Mouse (Mus musculus) neural tube, embryonic 14.5 days (tissue): ENCODE measurements around the gene Prss23. TPM values are rescaled to one million over a fixed set of nuclear protein-coding genes. Genes with fewer than 3 reads are reported as not detected.

Experiments used
- ATAC-seq: fragments of 200-750 bp; cut with Nextera tagmentation; 2 replicates; pipeline ENCODE4 v1.8.0; 2017; ENCODE audit warnings: low read depth, mild to moderate bottlenecking, moderate TSS enrichment, moderate library complexity
- H3K27ac ChIP-seq: fragments of 300-500 bp; sonication (generic); 2 replicates; pipeline ENCODE4 v1.5.1; 2014; ENCODE audit warnings: low read depth, mild to moderate bottlenecking, control low read depth, low read length, moderate library complexity, mixed read lengths
- H3K27me3 ChIP-seq: fragments of 300-500 bp; sonication (generic); 2 replicates; pipeline ENCODE4 v1.6.1; 2014; ENCODE audit warnings: low read length; ENCODE audit not compliant: control insufficient read depth, insufficient read depth
- H3K36me3 ChIP-seq: fragments of 300-500 bp; sonication (generic); 2 replicates; pipeline ENCODE4 v1.6.1; 2014; ENCODE audit warnings: low read length, mixed read lengths; ENCODE audit not compliant: control insufficient read depth, insufficient read depth
- H3K4me1 ChIP-seq: fragments of 300-500 bp; sonication (generic); 2 replicates; pipeline ENCODE4 v1.6.1; 2014; ENCODE audit warnings: low read length; ENCODE audit not compliant: control insufficient read depth, insufficient read depth
- H3K4me2 ChIP-seq: fragments of 300-500 bp; sonication (generic); 2 replicates; pipeline ENCODE4 v1.6.1; 2014; ENCODE audit warnings: mild to moderate bottlenecking, low read depth, low read length, control low read depth
- H3K4me3 ChIP-seq: fragments of 300-500 bp; sonication (generic); 2 replicates; pipeline ENCODE4 v1.5.1; 2014; ENCODE audit warnings: low read depth, low read length, control low read depth, mixed read lengths
- H3K9ac ChIP-seq: fragments of 300-500 bp; sonication (generic); replicated peaks from 2 replicates; pipeline ENCODE4 v1.6.1; 2014; ENCODE audit warnings: low read depth, mild to moderate bottlenecking, control low read depth, low read length, mixed read lengths
- H3K9me3 ChIP-seq: fragments of 300-500 bp; sonication (generic); 2 replicates; pipeline ENCODE4 v1.6.1; 2016; ENCODE audit warnings: low read length; ENCODE audit not compliant: control insufficient read depth
- WGBS: fragments of 180-500 bp; shearing (Covaris S2); extraction: QIAGEN DNeasy Blood & Tissue Kit; methylation state at CpG from one replicate; pipeline ENCODE4 v1.1.7; 2014; 5-methylcytosine and 5-hydroxymethylcytosine counted together
- polyA plus RNA-seq: library from polyadenylated mRNA; unstranded; fragments of >200 nt; fragmentation: Nextera tagmentation; extraction: Ambion mirVana; gene quantifications from 2 replicates; pipeline ENCODE4 v1.2.1, GENCODE M21; 2014

Gene Prss23
- polyA plus RNA-seq: 4.5 and 17.8 TPM in 2 replicates

- Histone ChIP-seq H3K4me3 (no peak within 1 kb of the TSS), H3K9me3 (no peaks in the 10 kb centered on the region), H3K36me3 (no peaks in the 10 kb centered on the region), H3K4me1 (no peaks in the 10 kb centered on the region), H3K27ac (no peak within 1 kb of the TSS), H3K4me2 (no peak within 1 kb of the TSS), H3K27me3 (no peaks in the 10 kb centered on the region), H3K9ac (no peak within 1 kb of the TSS)
- WGBS: 80% methylated on average over 16 of the region's 16 CpGs
- ATAC-seq: no peak
These were observed at the start of gene Prss23 for GRCm38 (mm10) chr7:89526731-89527429. Prss23 (minus strand) TSS chr7:89527187.

- H3K36me3 ChIP-seq: no peaks in the 10 kb centered on the region
- WGBS: 95% methylated on average over 3 of the region's 3 CpGs
- no peak for ATAC-seq
- H3K9ac ChIP-seq: no peak overlapping the region
- H3K4me2 ChIP-seq: no peak overlapping the region
- no peak overlapping the region for H3K27ac ChIP-seq
- H3K4me1 ChIP-seq: no peaks in the 10 kb centered on the region
- no peaks in the 10 kb centered on the region for H3K9me3 ChIP-seq
- H3K27me3 ChIP-seq: no peaks in the 10 kb centered on the region
- H3K4me3 ChIP-seq: no peak overlapping the region
These were observed 49.1 kb upstream of the Prss23 start for GRCm38 (mm10) chr7:89576127-89576526.

GRCm38 (mm10) chr7:89564569-89564968, 37.6 kb upstream of the Prss23 start:
- no peak overlapping the region for H3K4me2 ChIP-seq
- H3K36me3 ChIP-seq: no peaks in the 10 kb centered on the region
- no peak overlapping the region for H3K4me3 ChIP-seq
- ATAC-seq: no peak
- no peaks in the 10 kb centered on the region for H3K9me3 ChIP-seq
- no peaks in the 10 kb centered on the region for H3K4me1 ChIP-seq
- no peaks in the 10 kb centered on the region for H3K27me3 ChIP-seq
- no peak overlapping the region for H3K27ac ChIP-seq
- H3K9ac ChIP-seq: no peak overlapping the region
- WGBS: 95% methylated on average over 2 of the region's 2 CpGs

GRCm38 (mm10) chr7:89563501-89563900, 36.5 kb upstream of the Prss23 start:
- no peaks in the 10 kb centered on the region for H3K9me3 ChIP-seq
- H3K4me3 ChIP-seq: no peak overlapping the region
- 94% methylated on average over 2 of the region's 2 CpGs for WGBS
- H3K4me1 ChIP-seq: no peaks in the 10 kb centered on the region
- no peaks in the 10 kb centered on the region for H3K27me3 ChIP-seq
- no peak overlapping the region for H3K27ac ChIP-seq
- H3K36me3 ChIP-seq: no peaks in the 10 kb centered on the region
- H3K9ac ChIP-seq: no peak overlapping the region
- ATAC-seq: no peak
- no peak overlapping the region for H3K4me2 ChIP-seq

GRCm38 (mm10) chr7:89562140-89562539, 35.2 kb upstream of the Prss23 start:
- 83% methylated on average over 2 of the region's 2 CpGs for WGBS
- Histone ChIP-seq H3K9me3 (no peaks in the 10 kb centered on the region), H3K27me3 (no peaks in the 10 kb centered on the region), H3K27ac (no peak overlapping the region), H3K4me2 (no peak overlapping the region), H3K4me3 (no peak overlapping the region), H3K4me1 (no peaks in the 10 kb centered on the region), H3K36me3 (no peaks in the 10 kb centered on the region), H3K9ac (no peak overlapping the region)
- ATAC-seq: no peak

- WGBS: 68% methylated on average over 3 of the region's 3 CpGs
- Histone ChIP-seq H3K27me3 (no peaks in the 10 kb centered on the region), H3K9me3 (no peaks in the 10 kb centered on the region), H3K9ac (no peak overlapping the region), H3K4me1 (no peaks in the 10 kb centered on the region), H3K36me3 (no peaks in the 10 kb centered on the region), H3K4me3 (no peak overlapping the region), H3K4me2 (no peak overlapping the region), H3K27ac (no peak overlapping the region)
- ATAC-seq: no peak
These were observed 34.0 kb upstream of the Prss23 start for GRCm38 (mm10) chr7:89560939-89561338.

GRCm38 (mm10) chr7:89559633-89560032, 32.6 kb upstream of the Prss23 start:
- H3K27ac ChIP-seq: no peak overlapping the region
- H3K27me3 ChIP-seq: no peaks in the 10 kb centered on the region
- H3K4me2 ChIP-seq: no peak overlapping the region
- WGBS: 84% methylated on average over 4 of the region's 4 CpGs
- no peaks in the 10 kb centered on the region for H3K4me1 ChIP-seq
- no peak for ATAC-seq
- H3K9me3 ChIP-seq: no peaks in the 10 kb centered on the region
- H3K4me3 ChIP-seq: no peak overlapping the region
- H3K36me3 ChIP-seq: no peaks in the 10 kb centered on the region
- no peak overlapping the region for H3K9ac ChIP-seq

GRCm38 (mm10) chr7:89559105-89559504, 32.1 kb upstream of the Prss23 start:
- H3K27ac ChIP-seq: no peak overlapping the region
- WGBS: 88% methylated on average over 4 of the region's 4 CpGs
- no peaks in the 10 kb centered on the region for H3K9me3 ChIP-seq
- ATAC-seq: no peak
- no peaks in the 10 kb centered on the region for H3K27me3 ChIP-seq
- no peak overlapping the region for H3K4me3 ChIP-seq
- no peaks in the 10 kb centered on the region for H3K36me3 ChIP-seq
- H3K4me2 ChIP-seq: no peak overlapping the region
- H3K9ac ChIP-seq: no peak overlapping the region
- no peaks in the 10 kb centered on the region for H3K4me1 ChIP-seq

- Histone ChIP-seq H3K9ac (no peak overlapping the region), H3K4me2 (no peak overlapping the region), H3K36me3 (no peaks in the 10 kb centered on the region), H3K9me3 (no peaks in the 10 kb centered on the region), H3K4me1 (no peaks in the 10 kb centered on the region), H3K4me3 (no peak overlapping the region), H3K27me3 (no peaks in the 10 kb centered on the region), H3K27ac (no peak overlapping the region)
- ATAC-seq: no peak
- 83% methylated on average over 11 of the region's 11 CpGs for WGBS
These were observed 31.6 kb upstream of the Prss23 start for GRCm38 (mm10) chr7:89558446-89559039.
